8 mouse cellular contexts compared by ENCODE assay signal in genomic region chr5:122894007-122894637, GRCm38 (mm10). TPM values are rescaled to one million over a fixed set of nuclear protein-coding genes. Genes with fewer than 3 reads are reported as not detected.
A peak's percentile ranks its signal among the peaks of the same experiment; 100 is the strongest.
DNase-seq lines count a peak whose midpoint lies in the region.

No protein-coding gene starts in this region.

- peak; percentile 48 for DNase-seq in gastrocnemius, postnatal 10 days
- DNase-seq in gastrocnemius, postnatal 25 days, result no peak
- peak; percentile 67 for DNase-seq in 416B (ENCODE audit: low read depth)
- peak; percentile 69 for DNase-seq in T-cell, adult 2 months (ENCODE audit: low spot score)
- DNase-seq in embryo, embryonic 9.5 days (ENCODE audit: extremely low spot score), result peak; percentile 45
- peak; percentile 48 to 53 for DNase-seq in layer of hippocampus, postnatal 14 days (ENCODE audit: low spot score in 2 of 2)
- DNase-seq in naive thymus-derived CD4-positive, alpha-beta T cell, adult 2 months (ENCODE audit: low read depth), result peak; percentile 85
- peak; percentile 64 to 78 for DNase-seq in thymus, postnatal 10 days (ENCODE audit: low spot score in 2 of 2)

RNA-seq across cellular contexts. Expression of gene Rnf34, which starts 44.3 kb away (rescaled TPM):
- total RNA-seq in gastrocnemius, postnatal 10 days (2021), result 10 to 100 TPM; 12.7 to 15.9 TPM
- total RNA-seq in gastrocnemius, postnatal 25 days (2021), result 10 to 100 TPM; 16.9 to 18.7 TPM
- 10 to 100 TPM; 47.1 to 53.0 TPM for total RNA-seq in layer of hippocampus, postnatal 14 days (2021)
